Mouse (Mus musculus) spleen, postnatal 14 days (tissue): ENCODE data around the gene Adra2a.

ENCODE experiments used
- DNase-seq, 2 experiments: peaks; one replicate each; pipeline ENCODE4 v3.0.0; 2021 to 2022; ENCODE audit warnings: low spot score in 2 of 2

Gene Adra2a

GRCm38 (mm10) chr19:54043851-54044250 is at the start of gene Adra2a:
Gene Adra2a (plus strand): TSS chr19:54044151.
- DNase-seq, result no peak

- DNase-seq, result no peak
Observed at GRCm38 (mm10) chr19:53994276-53994675, 49.7 kb upstream of the Adra2a start.

- no peak for DNase-seq
Observed at GRCm38 (mm10) chr19:54010973-54011372, 33.0 kb upstream of the Adra2a start.

- no peak for DNase-seq
Observed at GRCm38 (mm10) chr19:54014999-54015398, 29.0 kb upstream of the Adra2a start.

GRCm38 (mm10) chr19:54015503-54015902 is 28.4 kb upstream of the Adra2a start:
- no peak for DNase-seq

GRCm38 (mm10) chr19:54035100-54035499 is 8.9 kb upstream of the Adra2a start:
- DNase-seq, result no peak

DNA sequence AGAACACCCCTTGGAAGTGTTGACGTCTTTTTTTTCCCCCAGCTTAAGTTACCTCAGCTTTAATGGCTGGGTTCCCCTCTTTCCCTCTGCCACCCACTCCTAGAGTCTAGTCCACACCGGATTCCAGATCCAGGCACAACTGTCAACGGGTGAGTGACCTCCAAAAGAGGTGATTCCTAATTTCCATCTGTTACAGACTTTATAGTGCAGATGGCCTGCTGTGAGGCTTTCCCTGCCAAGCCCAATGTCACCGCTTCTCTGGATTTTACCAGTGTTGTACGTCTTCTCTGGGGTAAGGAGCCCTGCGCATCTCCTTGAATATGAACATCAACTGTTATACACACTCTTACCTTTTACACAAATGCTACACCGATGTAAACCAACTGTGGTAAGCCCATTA is 4.5 kb upstream of the Adra2a start:
- DNase-seq, result no peak

- DNase-seq, result no peak
Observed at GRCm38 (mm10) chr19:54040356-54041028, 3.5 kb upstream of the Adra2a start.

- DNase-seq, result no peak
Observed at GRCm38 (mm10) chr19:54041029-54041367, 3.0 kb upstream of the Adra2a start.

DNA sequence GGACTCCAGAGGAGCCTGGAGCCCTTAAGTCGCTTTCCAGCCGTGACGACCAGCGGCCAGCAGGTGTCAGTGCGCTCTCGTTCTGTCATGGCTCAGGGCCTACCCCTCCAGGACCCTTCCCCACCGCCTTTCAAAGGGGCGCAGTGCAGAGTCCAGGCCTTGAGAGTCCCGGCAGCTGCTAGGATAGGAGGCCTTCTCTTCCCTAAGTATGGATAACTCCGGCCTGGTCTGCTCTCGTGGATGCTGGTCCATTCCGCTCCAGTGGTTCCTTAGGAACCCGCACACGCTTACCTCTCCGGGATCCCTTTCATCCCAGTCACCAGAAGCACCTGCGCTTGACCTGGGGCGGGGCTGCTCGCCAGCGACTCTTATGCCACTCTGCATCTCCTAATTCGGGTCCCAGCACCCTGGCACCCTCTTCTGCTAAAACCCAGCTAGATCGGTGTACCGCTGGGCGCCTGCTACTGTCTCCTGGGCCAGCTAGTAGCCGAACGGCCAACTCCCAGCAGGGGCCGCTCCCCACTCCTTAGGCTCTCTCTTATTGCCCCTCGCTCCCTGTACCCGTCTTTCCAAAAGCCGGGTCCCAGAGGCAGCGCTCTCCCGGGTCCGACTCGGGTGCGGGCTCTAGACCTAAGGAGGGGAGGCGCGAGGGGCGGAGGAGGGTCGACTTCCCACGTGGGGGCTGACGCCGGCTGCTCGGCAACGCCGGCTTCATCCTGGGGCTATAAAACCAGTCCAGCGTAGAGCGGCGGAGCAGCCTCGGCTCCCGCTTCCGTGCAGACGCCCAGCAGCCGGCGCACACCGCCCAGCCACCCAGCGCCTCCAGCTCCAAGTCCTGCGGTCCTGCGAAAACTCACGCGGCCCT is 788 bp downstream of the Adra2a start:
- DNase-seq, result no peak

GRCm38 (mm10) chr19:54045412-54045811 is 1.5 kb downstream of the Adra2a start:
- no peak for DNase-seq

DNA sequence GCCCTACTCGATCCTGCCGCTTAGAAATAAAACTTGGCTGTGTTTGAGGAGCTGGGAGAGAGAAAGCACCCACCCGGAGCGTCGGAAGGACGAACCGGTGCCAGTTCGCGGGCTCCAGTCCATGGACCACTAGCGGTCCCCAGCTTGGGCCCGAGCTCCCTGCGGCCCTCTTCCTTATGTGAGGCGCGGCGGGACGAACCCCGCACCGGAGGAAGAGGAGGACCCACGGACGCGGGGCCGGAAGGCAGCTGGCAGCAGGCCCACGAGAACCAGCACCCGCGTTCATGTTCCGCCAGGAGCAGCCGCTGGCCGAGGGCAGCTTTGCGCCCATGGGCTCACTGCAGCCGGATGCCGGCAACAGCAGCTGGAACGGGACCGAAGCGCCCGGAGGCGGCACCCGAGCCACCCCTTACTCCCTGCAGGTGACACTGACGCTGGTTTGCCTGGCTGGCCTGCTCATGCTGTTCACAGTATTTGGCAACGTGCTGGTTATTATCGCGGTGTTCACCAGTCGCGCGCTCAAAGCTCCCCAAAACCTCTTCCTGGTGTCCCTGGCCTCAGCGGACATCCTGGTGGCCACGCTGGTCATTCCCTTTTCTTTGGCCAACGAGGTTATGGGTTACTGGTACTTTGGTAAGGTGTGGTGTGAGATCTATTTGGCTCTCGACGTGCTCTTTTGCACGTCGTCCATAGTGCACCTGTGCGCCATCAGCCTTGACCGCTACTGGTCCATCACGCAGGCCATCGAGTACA is 2.2 kb downstream of the Adra2a start:
- no peak for DNase-seq

GRCm38 (mm10) chr19:54046684-54047070 is 2.7 kb downstream of the Adra2a start:
- no peak for DNase-seq

- DNase-seq, result no peak
Observed at GRCm38 (mm10) chr19:54047386-54048050, 3.6 kb downstream of the Adra2a start.

DNA sequence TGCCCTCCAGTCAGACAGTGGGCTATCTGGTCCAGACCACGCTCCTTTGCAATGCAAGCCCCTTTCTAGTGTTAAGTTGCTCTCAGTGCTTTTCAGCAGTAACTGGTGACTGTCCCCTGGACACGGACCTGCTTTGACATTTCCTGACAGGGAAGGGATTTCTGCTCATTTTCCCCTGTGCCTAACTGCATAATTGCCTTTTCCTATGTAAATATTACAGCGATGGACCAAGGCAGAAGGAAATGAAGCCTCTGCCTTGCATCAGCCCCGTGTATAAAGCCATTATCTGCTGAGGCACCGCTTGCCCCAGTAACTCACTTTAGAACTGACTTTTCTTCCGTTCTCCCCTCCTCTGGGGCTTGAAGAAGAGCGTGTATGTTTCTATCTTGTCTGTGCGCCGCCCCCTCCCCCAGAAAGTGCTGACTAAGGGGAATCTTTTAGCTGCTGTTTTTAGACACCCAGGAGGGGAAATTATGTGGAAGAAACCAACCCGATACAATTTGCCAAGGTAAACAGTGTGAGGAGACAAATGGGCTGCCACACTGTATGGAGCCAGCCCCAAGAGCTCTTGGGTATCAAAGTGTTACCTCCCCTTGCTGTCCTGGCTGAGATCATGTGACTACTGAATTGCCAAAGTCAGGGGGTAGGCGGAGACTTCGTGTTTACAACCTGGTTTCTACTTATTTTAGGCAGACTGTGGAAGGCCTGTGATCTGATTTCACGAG is 4.4 kb downstream of the Adra2a start:
- no peak for DNase-seq

GRCm38 (mm10) chr19:54051651-54052050 is 7.7 kb downstream of the Adra2a start:
- no peak for DNase-seq

- DNase-seq, result no peak
Observed at GRCm38 (mm10) chr19:54055845-54056244, 11.9 kb downstream of the Adra2a start.

GRCm38 (mm10) chr19:54068447-54068846 is 24.5 kb downstream of the Adra2a start:
- DNase-seq, result no peak

DNA sequence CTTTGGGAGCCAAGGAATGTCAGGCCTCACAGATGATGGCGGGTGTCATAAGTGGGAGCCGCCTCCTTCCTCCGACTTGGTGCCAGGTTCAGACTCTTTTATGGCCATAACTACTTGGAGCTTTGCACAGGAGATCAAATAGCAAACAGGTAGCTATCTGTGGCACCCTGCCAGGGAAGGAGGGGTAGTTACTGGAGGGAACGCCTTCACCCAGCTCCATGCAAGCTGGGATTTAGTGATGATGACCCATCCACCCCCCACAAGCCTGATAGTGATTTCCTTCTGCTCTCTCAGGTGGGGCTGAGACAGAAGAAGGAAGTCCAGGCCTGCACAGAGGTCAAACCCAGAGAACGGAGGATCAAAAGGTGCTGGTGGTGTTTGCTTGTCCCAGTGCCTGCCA is 26.6 kb downstream of the Adra2a start:
- no peak for DNase-seq

- DNase-seq, result no peak
Observed at GRCm38 (mm10) chr19:54072233-54072800, 28.4 kb downstream of the Adra2a start.
